Mouse (Mus musculus) adrenal gland, adult 8-10 months (tissue): Measurements from ENCODE around the gene Brca2. TPM values are rescaled to one million over a fixed set of nuclear protein-coding genes. Genes with fewer than 3 reads are reported as not detected.
"Not testable (repeated sequence)": the region's sequence is repeated elsewhere in the genome, so short reads cannot be mapped to it uniquely, and the experiment has no call there.

Experiments used
- DNase-seq: peaks from one replicate; pipeline ENCODE4 v3.0.0; 2022
- total RNA-seq, 4 experiments: library from RNA; stranded (reverse); gene quantifications; 2 replicates each; pipeline ENCODE4 v1.2.4; 2022

Brca2 gene
- 10 to 100 TPM in 1 of 4 experiments, 1 to 10 TPM in 3; 3.7 to 10.3 (median 8.1) TPM for total RNA-seq

DNA sequence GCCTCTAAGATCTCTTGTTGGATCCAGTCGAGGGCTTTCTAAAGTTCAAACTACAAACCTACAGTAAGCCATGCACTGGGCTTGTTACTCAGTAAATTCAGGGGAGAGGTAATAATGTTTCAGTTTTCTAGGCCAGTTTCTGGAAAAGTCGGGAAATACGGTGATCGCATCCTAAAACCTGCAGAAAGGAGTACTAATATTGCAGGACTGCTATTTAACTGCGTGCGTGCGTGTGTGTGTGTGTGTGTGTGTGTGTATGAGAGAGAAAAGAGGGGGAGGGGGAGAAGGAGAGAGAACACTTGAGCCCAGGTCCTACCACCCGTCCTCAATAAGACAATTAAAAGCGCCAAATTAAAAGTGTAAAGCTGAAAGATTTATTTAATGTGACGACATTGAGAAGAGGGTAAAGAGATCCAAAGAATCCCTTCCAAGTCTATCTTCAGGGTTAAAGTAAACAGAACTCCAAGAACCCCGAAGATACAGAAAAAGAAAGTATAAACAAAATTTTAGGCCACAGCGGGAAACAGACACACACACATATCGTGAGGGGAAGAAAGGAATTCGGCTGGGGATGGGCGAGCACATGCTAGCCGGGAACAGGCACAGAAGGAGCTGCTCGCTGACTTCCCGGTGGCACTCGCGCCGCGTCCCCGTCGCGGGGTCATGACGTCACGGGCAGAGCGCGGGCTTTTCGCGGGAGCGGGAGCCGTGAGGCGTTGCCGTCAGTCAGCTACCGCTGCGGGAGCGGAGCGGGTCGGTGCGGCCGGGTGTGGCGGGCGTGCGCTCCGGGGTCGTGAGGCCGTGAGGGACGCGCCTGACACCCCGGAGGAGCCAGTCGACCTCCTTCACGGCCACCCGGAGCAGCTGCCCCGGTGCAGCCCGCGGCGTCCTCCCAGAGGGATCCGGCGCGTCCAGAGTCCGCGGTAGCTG is at the start of gene Brca2:
Brca2 (plus strand) TSS at position 694 of the 930 bp plus-strand sequence.
- DNase-seq = peak; percentile 81

DNA sequence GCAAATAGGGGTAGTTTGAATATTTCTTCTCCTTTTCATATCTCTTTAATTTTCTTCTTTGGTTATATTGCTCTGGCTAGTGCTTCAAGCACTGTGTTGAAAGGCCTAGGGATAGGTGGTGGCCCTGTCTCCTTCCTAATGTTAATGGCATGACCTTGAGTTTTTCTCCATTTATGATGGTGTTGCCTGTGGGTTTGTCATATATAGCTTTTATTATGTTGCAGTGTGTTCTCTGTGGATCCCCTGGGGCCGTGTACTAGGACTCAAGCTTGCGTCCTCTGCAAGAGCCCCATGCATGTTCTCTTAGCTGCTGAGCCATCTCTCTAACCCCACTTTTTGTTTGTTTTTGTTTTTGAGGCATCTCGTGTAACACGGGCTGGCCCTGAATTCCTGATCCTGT is 45.1 kb upstream of the Brca2 start:
- no peak for DNase-seq

DNA sequence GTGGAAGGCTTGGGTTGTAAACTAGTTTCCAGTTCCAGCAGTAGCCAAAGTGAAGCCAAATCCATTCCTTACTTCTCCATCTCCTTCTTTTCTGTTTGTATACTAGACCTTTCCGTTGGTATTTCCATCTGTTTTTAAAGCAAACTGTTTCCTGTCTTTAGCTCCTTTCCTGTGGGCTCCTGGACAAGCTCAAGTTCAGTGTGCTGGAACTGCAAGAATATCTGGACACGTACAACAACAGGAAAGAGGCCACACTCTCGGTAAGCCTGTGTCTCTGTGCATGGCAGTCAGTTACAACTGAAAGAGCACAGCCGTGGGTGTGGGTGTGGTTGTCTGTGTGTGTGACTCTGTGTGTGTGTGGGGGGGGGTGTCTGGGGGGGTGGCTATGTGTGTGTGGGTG is 43.8 kb upstream of the Brca2 start:
- no peak for DNase-seq

DNA sequence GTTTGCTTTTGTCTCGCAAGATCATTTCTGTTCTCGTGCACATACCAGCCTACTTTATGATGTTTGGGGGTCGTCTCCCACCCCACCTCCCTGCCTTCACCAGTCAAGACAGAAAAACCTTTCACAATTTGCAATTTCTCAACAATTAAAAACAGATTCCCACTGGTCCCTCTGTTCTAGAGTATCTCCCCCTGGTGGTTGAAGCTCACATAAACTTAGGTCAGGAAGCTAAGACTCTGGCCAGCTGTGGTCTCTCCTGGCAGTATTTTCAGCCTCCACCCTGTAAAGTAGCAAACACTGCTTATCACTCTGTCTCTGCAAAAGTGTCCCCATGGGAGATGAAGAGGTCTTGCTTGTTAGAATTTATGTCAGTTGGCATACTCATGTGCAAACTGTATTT is 37.2 kb upstream of the Brca2 start:
- DNase-seq = no peak

DNA sequence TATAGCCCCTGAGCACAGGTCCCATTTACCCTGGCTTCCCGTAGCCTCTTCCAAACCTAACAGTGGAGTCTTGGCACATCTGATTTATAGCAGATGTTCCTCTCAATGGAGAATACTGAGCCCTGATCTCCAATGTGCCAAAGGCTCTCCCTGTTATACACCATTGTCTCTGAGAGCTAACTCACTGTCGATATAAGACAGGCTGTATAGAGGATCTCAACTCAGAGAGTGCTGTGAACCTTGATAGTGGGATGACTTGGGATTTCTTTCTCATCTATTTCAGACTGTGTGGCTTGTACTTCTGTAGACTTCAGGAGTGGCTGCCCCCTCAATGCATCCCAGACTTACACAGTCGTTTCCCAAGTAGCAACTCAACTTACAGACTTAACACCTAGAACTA is 32.1 kb upstream of the Brca2 start:
- DNase-seq = no peak

DNA sequence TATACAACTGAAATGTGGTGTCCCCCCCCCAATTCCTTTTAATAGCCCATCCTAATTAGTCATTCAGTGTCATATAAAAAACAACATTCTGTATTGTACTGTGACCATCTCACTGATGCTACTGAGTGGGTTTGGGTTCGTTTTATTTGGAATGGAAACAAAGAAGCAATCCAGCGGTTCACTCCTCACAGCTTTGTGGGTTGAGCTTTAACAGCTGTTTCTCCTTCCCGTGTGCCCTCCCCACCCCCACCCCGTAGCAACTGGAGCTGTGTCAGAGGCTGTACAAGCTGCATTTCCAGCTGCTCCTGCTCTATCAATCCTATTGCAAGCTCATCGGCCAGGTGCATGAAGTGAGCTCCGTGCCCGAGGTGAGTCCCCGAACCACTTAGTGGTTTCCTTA is 31.6 kb upstream of the Brca2 start:
- no peak for DNase-seq

DNA sequence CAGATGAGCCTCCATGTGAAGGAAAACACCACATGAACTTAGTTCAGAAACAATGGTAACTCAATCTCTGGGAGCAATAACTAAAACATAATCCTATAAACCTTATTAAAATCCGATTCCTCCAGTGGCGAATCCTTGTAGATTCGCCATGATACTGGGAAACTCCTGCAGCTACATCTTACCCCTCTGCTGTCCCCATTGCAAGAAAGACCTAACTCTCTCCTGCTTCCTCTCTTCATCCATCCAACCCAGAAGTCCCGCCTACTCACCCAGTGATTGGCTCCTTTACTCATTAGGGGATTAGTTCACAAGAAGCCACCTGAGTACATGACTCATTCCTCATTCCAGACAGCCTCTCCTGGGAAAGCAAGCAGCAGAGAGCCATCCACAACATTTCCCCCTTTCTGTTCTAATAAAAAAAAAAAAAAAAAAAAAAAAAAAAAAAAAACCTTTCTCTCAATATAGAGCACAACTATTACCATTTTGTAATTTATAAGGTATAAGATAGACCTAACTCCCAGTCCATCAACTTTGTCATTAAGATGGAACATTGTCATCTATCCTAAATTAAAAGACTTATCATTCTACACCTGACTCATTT is 30.8 kb upstream of the Brca2 start:
- not testable (repeated sequence) for DNase-seq

DNA sequence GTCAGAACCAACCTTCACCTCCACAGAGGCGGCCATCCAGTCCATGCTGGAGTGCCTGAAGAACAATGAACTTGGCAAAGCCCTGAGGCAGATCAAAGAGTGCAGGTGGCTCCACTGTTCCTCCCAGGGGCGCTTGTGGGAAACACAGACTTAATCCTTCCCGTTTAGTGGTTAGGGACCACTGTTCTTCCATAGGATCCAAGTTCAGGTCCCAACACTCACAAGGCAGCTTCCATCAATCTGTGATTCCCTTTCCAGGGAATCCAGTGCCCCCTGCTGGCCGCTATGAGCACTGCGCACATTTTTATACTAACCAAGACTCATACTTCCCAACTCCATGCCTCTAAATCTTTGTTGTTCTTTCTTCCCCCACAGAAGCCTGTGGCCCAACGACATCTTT is 26.6 kb upstream of the Brca2 start:
- peak; percentile 14 for DNase-seq

DNA sequence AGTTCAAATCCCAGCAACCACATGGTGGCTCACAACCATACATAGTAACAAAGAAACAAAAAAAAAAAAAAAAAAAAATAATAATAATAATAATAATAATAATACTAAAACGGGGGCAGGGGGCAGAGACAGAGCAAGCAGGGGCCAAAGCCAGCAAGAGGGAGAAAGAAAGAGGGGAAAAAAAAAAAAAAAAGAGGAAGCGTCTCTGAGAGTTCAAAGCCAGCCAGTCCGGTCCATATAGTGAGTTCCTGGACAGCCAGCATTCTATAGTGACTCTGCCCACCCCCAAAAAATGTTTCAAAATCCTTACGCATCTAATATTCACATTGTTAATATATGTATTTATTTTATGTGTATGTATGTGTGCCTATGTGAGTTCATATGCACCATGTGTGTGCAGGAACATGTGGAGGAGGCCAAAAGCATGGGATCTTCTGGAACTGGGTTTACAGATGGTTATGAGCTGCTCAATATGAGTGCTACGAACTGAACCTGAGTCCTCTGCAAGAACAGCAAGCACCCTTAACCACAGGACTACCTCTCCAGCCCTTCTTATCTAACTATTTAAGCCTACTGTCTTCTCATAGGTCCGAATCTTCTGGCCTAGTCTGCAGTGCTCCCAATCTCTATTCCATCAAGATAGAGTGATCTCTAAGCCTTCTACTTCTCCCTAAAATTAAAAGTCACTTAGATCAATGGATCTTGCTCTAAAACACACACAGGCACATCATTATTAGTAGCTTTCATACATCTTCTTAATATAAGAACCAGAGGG is 11.8 kb upstream of the Brca2 start:
- no peak for DNase-seq

DNA sequence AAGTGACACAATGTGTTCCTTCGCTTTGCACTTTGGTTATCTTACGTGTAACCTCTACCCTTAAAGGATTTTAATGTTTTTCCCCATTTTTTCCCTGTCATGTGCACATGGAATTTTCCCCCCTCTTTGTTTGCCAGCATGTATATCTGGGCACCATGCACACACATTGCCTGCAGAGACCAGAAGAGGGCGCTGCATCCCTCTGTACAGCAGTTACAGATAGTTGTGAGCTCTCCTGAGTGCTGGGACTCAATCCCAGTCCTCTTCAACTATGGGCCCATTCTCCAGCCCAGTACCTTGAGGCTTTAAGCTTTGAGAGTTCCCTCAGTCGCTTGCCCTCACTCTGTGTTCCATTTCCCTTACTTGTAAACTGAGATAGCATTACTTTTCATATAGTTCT is 9.2 kb upstream of the Brca2 start:
- no peak for DNase-seq

DNA sequence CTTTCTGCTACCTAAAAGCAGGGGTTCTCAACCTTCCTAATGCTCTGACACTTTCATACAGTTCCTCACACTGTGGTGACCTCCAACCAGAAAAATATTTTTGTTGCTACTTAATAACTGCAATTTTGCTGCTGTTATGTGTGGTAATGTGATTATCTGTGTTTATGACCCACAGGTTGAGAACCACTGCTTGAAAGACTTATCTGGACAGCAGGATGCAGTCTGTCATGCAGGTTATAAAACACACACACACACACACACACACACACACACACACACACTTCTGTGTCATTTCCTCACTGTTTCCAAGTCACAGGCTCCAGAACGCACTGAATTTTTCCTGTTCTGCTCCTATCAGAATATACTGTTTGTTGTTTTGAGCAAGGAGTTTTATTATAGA is 8.4 kb upstream of the Brca2 start:
- DNase-seq = no peak

DNA sequence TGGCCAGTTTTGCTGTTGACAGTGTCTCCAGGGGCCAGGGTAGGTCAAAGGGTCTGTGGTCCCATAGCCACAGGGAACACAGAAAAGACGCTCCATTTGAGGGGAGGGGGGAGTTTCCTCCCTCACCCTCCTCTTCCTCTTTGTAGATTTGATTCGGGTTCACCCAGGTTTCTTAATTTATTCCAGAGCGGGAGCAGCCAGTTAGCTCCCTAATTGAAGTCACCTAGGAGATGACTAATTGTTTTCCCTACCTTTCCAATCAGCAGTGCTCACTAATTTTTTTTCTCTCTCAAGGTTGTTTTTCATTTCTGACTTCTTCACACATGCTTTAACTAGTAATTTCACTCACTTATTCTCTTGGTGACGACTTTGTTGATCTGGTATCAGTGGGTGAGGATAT is 4.4 kb upstream of the Brca2 start, which contains the start of gene Zar1l:
Zar1l (minus strand) TSS at position 101 of the 400 bp plus-strand sequence.
- DNase-seq = no peak

DNA sequence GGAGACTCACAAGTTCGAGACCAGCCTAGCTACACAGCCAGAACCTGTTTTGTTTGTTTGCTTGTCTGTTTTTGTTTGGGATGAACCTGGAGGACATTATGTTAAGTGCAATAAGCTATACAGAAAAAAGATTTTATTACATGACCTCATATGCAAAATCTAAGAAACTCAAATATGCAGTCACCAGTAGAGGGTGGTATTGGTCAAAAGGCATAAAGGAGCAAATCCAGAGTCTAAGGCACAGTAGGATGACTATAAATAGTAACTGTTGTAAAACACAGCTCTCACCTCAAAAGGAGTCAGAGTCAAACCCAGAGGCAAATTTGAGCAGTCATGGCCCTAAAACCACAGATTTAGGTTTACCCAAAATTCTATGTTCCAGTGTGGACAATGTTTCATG is 2.9 kb upstream of the Brca2 start:
- no peak for DNase-seq

DNA sequence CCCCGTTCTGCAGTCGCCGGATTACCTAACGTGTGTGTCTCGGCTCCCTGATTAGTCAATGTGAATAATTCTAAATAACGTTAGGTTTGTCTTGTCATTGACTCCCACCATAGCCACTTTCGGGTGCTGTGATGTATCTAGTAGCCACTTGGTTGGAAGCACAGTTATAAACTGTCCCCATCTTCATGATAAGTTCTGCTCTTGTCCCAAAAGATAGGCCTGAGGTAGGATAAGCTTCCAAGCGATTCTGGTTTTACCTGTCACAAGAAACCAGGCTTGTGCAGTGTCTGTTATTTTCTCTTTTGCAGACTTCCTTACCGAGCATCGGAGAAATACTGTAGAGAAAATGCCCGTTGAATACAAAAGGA is 421 bp downstream of the Brca2 start:
- DNase-seq = no peak

DNA sequence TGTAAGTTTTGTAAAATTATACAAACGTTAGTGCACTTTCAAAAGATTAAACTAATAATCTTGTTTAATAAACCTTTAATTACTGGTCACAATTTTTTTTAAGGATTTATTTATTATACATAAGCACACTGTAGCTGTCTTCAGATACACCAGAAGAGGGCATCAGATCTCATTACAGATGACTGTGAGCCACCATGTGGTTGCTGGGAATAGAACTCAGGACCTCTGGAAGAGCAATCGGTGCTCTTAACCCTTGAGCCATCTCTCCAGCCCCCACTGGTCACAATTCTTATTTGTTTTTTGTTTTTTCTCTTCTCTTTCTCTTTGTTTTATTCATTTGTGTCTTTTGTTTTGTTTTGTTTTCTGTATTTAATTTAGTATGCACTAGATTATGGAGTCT is 2.8 kb downstream of the Brca2 start:
- DNase-seq = no peak

DNA sequence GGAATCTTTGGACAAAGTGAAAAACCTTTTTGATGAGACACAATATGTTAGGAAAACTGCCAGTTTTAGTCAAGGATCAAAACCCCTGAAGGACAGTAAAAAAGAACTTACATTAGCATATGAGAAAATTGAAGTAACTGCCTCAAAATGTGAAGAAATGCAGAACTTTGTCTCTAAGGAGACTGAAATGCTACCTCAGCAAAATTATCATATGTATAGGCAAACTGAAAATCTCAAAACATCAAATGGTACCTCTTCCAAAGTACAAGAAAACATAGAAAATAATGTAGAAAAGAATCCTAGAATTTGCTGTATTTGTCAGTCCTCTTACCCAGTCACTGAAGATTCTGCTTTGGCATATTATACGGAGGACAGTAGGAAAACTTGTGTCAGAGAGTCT is 18.9 kb downstream of the Brca2 start:
- no peak for DNase-seq

DNA sequence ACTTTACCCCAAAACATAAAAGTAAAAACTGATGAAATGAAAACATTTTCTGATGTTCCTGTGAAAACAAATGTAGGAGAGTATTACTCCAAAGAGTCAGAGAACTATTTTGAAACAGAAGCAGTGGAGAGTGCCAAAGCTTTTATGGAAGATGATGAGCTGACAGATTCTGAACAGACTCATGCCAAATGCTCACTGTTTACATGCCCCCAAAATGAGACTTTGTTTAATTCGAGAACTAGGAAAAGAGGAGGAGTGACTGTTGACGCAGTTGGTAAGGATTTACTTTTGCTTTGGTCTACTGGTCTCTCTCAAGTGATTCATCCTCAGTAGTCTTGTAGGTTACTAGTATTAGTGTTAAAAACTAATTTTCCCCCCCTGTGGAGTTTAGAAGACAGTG is 20.8 kb downstream of the Brca2 start:
- DNase-seq = no peak

DNA sequence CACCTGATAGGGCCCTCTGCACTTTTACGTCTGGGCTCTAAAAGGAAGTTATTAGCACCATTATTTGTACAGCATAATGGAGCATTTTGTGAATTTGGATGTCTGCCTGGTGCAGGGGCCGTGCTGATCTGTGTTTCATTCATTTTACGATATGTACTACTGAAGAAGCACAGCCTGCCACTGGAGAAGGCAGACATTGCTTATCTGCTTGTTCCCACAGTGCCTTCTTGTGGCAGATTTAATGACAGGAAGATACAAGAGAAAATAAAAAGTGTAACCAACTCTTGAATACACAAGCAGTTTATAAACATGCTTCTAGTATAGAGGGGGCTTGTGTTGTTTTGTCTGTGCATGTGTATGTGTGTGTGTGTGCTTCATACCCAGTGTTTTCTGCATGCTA is 29.2 kb downstream of the Brca2 start:
- DNase-seq = no peak

DNA sequence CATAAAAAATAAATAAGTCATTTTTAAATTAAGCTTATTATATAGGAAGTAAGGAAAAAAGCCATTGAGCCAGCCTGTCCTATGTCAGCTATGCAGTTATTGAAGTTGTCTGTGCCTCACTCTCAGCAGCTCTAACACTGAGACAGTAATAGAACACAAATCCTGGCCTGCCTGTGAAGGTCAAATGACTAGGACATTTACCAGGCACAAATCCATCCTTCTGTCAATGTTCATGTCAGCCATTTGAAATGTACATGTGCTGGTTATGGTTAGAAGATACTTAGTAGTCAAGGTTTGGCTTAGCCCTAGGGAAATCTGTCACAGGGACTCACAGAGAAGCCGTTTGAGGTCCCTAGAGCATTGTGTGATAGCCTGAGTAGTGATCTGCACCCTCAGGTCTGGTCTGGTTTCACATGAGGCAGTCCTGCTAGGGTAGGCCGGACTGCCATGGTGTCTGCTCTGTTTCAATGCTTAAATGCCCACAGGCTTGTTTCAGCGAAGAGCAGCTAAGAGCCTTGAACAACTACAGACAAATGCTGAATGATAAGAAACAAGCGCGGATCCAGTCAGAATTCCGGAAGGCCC is 37.2 kb downstream of the Brca2 start:
- DNase-seq = no peak

DNA sequence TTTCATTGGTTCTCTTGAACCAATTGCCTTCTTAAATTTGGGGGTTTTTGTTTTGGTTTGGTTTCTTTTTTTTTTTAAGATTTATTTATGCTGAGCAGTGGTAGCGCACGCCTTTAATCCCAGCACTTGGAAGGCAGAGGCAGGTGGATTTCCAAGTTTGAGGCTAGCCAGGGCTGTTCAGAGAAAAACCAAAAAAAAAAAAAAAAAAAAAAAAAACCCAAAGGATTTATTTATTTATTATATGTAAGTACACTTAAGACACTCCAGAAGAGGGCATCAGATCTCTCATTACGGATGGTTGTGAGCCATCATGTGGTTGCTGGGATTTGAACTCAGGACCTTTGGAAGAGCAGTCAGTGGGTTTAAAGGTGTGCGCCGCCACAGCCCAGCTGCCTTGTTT is 38.4 kb downstream of the Brca2 start:
- no peak for DNase-seq

DNA sequence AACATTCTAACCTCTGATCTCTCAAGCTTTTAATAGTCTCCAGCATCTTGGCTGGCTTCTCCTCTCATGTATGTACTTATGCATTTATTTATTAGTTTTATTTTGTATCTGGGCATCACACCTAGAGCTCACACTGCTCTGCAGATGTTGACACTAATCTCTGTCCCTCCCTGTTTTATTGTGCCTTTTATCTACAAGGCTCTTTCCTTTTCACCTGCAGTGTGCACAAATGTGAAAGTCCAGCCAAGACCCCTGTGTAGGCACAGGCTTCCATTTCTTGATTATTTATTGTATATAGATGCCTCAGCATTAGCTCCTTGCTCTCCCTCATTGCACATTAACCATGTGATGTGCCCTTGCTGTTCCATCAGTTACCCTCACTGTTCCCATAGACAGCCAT is 38.9 kb downstream of the Brca2 start:
- DNase-seq = no peak

DNA sequence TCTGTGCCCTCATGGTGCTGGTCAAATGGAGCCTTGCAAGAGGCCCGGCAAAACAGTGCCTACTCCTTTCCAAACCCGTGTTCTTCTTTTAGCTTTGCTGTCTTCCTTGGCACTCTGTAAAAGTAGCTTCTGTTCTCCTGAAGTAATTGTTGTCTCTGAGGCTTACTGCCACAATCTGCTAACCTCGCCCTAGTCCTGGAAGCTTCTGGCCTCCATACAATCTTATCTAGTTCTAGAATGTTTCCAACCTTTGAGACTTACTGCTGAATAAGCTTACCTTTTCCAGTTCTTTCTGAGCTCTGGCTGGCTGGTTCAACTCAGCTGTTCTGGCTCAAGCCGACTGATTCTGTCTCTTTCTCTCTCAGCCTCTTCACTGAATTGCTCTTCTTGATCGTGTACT is 39.4 kb downstream of the Brca2 start:
- DNase-seq = no peak

DNA sequence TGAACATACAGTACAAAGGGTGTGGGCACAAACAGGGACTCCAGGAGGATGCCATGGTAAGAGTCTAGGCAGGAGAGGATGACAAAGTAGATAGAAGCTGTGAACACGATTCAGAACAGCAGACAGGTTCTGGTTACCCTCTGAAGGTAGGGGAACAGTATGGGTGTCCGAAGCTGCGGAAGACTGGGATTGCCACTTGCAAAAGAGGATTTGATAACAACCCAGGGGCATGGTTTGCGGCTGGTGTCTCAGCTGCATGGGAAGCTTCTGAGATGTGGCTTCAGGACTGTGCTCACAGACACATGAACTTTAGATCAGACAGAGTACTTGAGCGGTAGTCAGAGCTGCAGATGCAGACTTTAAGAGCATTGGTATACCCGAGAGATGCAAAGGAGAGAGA is 42.0 kb downstream of the Brca2 start:
- DNase-seq = no peak
